Mouse (Mus musculus) testis, adult 2 months (tissue): ENCODE measurements at regions not wholly inside any gene's neighbourhood (a gene's known extent, or its start where the extent isn't known, plus 50 kb on each side); places are given as distances from the start of the nearest gene placed in this dataset.

Source experiments
- CTCF ChIP-seq: fragments of 200-500 bp; IDR thresholded peaks from 2 replicates; pipeline ENCODE4 v1.5.1; 2012; ENCODE audit warnings: low read depth, mild to moderate bottlenecking, inconsistent platforms, low read length, moderate library complexity; ENCODE audit not compliant: control insufficient read depth, insufficient read depth, insufficient replicate concordance
- POLR2A ChIP-seq: fragments of 200-500 bp; IDR thresholded peaks from 2 replicates; pipeline ENCODE4 v1.6.1; 2012; ENCODE audit warnings: low read depth, mild to moderate bottlenecking, inconsistent platforms, low read length, moderate library complexity; ENCODE audit not compliant: control insufficient read depth

GRCm38 (mm10) chr2:33966389-33966983 is 78.7 kb upstream of the Mvb12b start:
- TF ChIP-seq CTCF, result no peak
- TF ChIP-seq POLR2A, result no peak
